Comparison of ENCODE assay signal across 8 mouse cellular contexts in genomic region chr5:120560616-120561311, GRCm38 (mm10). TPM values are rescaled to one million over a fixed set of nuclear protein-coding genes. Genes with fewer than 3 reads are reported as not detected.
DNase-seq lines count a peak whose midpoint lies in the region; ATAC-seq and TF ChIP-seq lines count a peak whose summit lies in the region.

No protein-coding gene starts in this region.

- no peak for ATAC-seq in heart, embryonic 13.5 days (ENCODE audit: extremely low read depth, insufficient number of reproducible peaks, low FRiP score, low TSS enrichment)
- peak; percentile 84 for ATAC-seq in kidney, embryonic 15.5 days (replicated peaks; ENCODE audit: low FRiP score)
- ATAC-seq in lung, embryonic 14.5 days (ENCODE audit: insufficient read depth) = peak; percentile 50
- no peak for ATAC-seq in neural tube, embryonic 14.5 days (ENCODE audit: low read depth)

- H3K9me3 ChIP-seq in heart, embryonic 13.5 days = no peaks in the 10 kb centered on the region
- H3K9me3 ChIP-seq in kidney, embryonic 15.5 days (replicated peaks) = no peaks in the 10 kb centered on the region
- no peaks in the 10 kb centered on the region for H3K9me3 ChIP-seq in lung, embryonic 14.5 days (ENCODE audit: low read depth, low read length)
- H3K9me3 ChIP-seq in neural tube, embryonic 14.5 days (ENCODE audit: control insufficient read depth, low read length) = no peaks in the 10 kb centered on the region

- H3K4me1 ChIP-seq in embryonic fibroblast, embryonic 13.5 days (ENCODE audit: control insufficient read depth, insufficient read depth, low read length) = peaks cover 11% of the 10 kb centered on the region
- peaks cover 58% of the 10 kb centered on the region for H3K4me1 ChIP-seq in heart, embryonic 13.5 days
- H3K4me1 ChIP-seq in kidney, embryonic 15.5 days = peaks cover 83% of the 10 kb centered on the region
- peaks cover 54% of the 10 kb centered on the region for H3K4me1 ChIP-seq in lung, embryonic 14.5 days (ENCODE audit: insufficient read depth)
- H3K4me1 ChIP-seq in neural tube, embryonic 14.5 days (ENCODE audit: control insufficient read depth, insufficient read depth, low read length) = peaks cover 22% of the 10 kb centered on the region

- peak overlapping the region; percentile 87 for H3K27ac ChIP-seq in embryonic fibroblast, embryonic 13.5 days (ENCODE audit: insufficient read depth, low read length)
- peak overlapping the region; percentile 45; the same call in 1 of the 2 replicates for H3K27ac ChIP-seq in heart, embryonic 13.5 days (replicated peaks)
- peak overlapping the region; percentile 94 for H3K27ac ChIP-seq in kidney, embryonic 15.5 days
- peak overlapping the region; percentile 73; the same call in 1 of the 2 replicates for H3K27ac ChIP-seq in lung, embryonic 14.5 days (ENCODE audit: low read depth)
- no peak overlapping the region; the same call in 1 of the 2 replicates for H3K27ac ChIP-seq in neural tube, embryonic 14.5 days (ENCODE audit: low read depth, low read length)

- 28% methylated on average over 16 of the region's 16 CpGs for WGBS in heart, embryonic 13.5 days
- 3% methylated on average over 16 of the region's 16 CpGs for WGBS in kidney, embryonic 15.5 days
- 4% methylated on average over 16 of the region's 16 CpGs for WGBS in lung, embryonic 14.5 days
- WGBS in neural tube, embryonic 14.5 days = 10% methylated on average over 16 of the region's 16 CpGs

- peak; percentile 41 for DNase-seq in urinary bladder, postnatal 25 days (ENCODE audit: low spot score)
- DNase-seq in urinary bladder, adult 2 months (ENCODE audit: low spot score) = no peak
- peak; percentile 63 for DNase-seq in lung, embryonic 14.5 days
- no peak for DNase-seq in natural killer cell, adult 2 months (ENCODE audit: low spot score in 2 of 2)

- H3K9ac ChIP-seq in heart, embryonic 13.5 days = peak overlapping the region; percentile 52
- no peak overlapping the region for H3K9ac ChIP-seq in kidney, embryonic 15.5 days
- H3K9ac ChIP-seq in lung, embryonic 14.5 days = no peak overlapping the region
- no peak overlapping the region for H3K9ac ChIP-seq in neural tube, embryonic 14.5 days (replicated peaks; ENCODE audit: low read depth, low read length)

- no peak for TF ChIP-seq CTCF in embryonic fibroblast, embryonic 13.5 days (IDR thresholded peaks at IDR 0.05; ENCODE audit: borderline replicate concordance, insufficient read depth, low read length)
- no peak for TF ChIP-seq CTCF in lung, embryonic 14.5 days (IDR thresholded peaks at IDR 0.05; ENCODE audit: low read depth)

- H3K4me2 ChIP-seq in heart, embryonic 13.5 days = peak overlapping the region; percentile 52
- H3K4me2 ChIP-seq in kidney, embryonic 15.5 days = peak overlapping the region; percentile 55
- H3K4me2 ChIP-seq in lung, embryonic 14.5 days = peak overlapping the region; percentile 49
- H3K4me2 ChIP-seq in neural tube, embryonic 14.5 days (ENCODE audit: low read depth, low read length) = 0 out of 2 replicates have a peak overlapping the region, but pooled peaks have one; percentile 19

- H3K36me3 ChIP-seq in heart, embryonic 13.5 days = peaks cover 18% of the 10 kb centered on the region
- peaks cover 17% of the 10 kb centered on the region for H3K36me3 ChIP-seq in kidney, embryonic 15.5 days
- peaks cover 14% of the 10 kb centered on the region for H3K36me3 ChIP-seq in lung, embryonic 14.5 days (ENCODE audit: insufficient read depth)
- no peaks in the 10 kb centered on the region for H3K36me3 ChIP-seq in neural tube, embryonic 14.5 days (ENCODE audit: control insufficient read depth, insufficient read depth, low read length)

- no peak for TF ChIP-seq POLR2A in embryonic fibroblast, embryonic 13.5 days (IDR thresholded peaks at IDR 0.05; ENCODE audit: low read depth, low read length)

- no peaks in the 10 kb centered on the region for H3K27me3 ChIP-seq in heart, embryonic 13.5 days (replicated peaks)
- H3K27me3 ChIP-seq in kidney, embryonic 15.5 days = no peaks in the 10 kb centered on the region
- H3K27me3 ChIP-seq in lung, embryonic 14.5 days (ENCODE audit: insufficient read depth, low read length) = no peaks in the 10 kb centered on the region
- H3K27me3 ChIP-seq in neural tube, embryonic 14.5 days (ENCODE audit: control insufficient read depth, insufficient read depth, low read length) = no peaks in the 10 kb centered on the region

- 0 out of 2 replicates have a peak overlapping the region, but pooled peaks have one; percentile 24 for H3K4me3 ChIP-seq in embryonic fibroblast, embryonic 13.5 days (ENCODE audit: insufficient read depth, low read length)
- H3K4me3 ChIP-seq in heart, embryonic 13.5 days = peak overlapping the region; percentile 13; the same call in 1 of the 2 replicates
- peak overlapping the region; percentile 31 for H3K4me3 ChIP-seq in kidney, embryonic 15.5 days (replicated peaks)
- H3K4me3 ChIP-seq in lung, embryonic 14.5 days (ENCODE audit: low read depth, low read length) = no peak overlapping the region
- no peak overlapping the region for H3K4me3 ChIP-seq in neural tube, embryonic 14.5 days (ENCODE audit: low read depth, low read length)

RNA-seq across cellular contexts. Expression of gene Tpcn1, which starts 27.7 kb away (rescaled TPM):
- polyA plus RNA-seq in urinary bladder, adult 2 months (2012; rRNA removed) = 38.6 and 55.0 TPM in 2 replicates
- polyA plus RNA-seq in embryonic fibroblast, embryonic 13.5 days (2011; ENCODE audit: insufficient read length, low read depth, missing spikeins) = 22.2 and 29.1 TPM in 2 replicates
- 14.9 and 16.1 TPM in 2 replicates for polyA plus RNA-seq in heart, embryonic 13.5 days (2015; fragmentation: Nextera tagmentation; extraction: Ambion mirVana)
- polyA plus RNA-seq in kidney, embryonic 15.5 days (2015; fragmentation: Nextera tagmentation; extraction: Ambion mirVana) = 32.9 and 36.0 TPM in 2 replicates
- 16.5 and 17.0 TPM in 2 replicates for polyA plus RNA-seq in lung, embryonic 14.5 days (2014; fragmentation: Nextera tagmentation; extraction: Ambion mirVana)
- 14.8 and 18.5 TPM in 2 replicates for polyA plus RNA-seq in neural tube, embryonic 14.5 days (2014; fragmentation: Nextera tagmentation; extraction: Ambion mirVana)

RNA-seq across cellular contexts. Expression of gene Iqcd, which starts 28.1 kb away (rescaled TPM):
- polyA plus RNA-seq in urinary bladder, adult 2 months (2012; rRNA removed) = 1.6 and 1.8 TPM in 2 replicates
- polyA plus RNA-seq in embryonic fibroblast, embryonic 13.5 days (2011; ENCODE audit: insufficient read length, low read depth, missing spikeins) = 0.44 TPM in 1 of 2 replicates, not detected in the other
- polyA plus RNA-seq in heart, embryonic 13.5 days (2015; fragmentation: Nextera tagmentation; extraction: Ambion mirVana) = 0.27 and 0.44 TPM in 2 replicates
- polyA plus RNA-seq in kidney, embryonic 15.5 days (2015; fragmentation: Nextera tagmentation; extraction: Ambion mirVana) = 0.82 and 0.90 TPM in 2 replicates
- 0.35 and 0.37 TPM in 2 replicates for polyA plus RNA-seq in lung, embryonic 14.5 days (2014; fragmentation: Nextera tagmentation; extraction: Ambion mirVana)
- 0.62 and 1.3 TPM in 2 replicates for polyA plus RNA-seq in neural tube, embryonic 14.5 days (2014; fragmentation: Nextera tagmentation; extraction: Ambion mirVana)

RNA-seq across cellular contexts. Expression of gene Slc8b1, which starts 49.8 kb away (rescaled TPM):
- 28.8 and 30.9 TPM in 2 replicates for polyA plus RNA-seq in urinary bladder, adult 2 months (2012; rRNA removed)
- polyA plus RNA-seq in embryonic fibroblast, embryonic 13.5 days (2011; ENCODE audit: insufficient read length, low read depth, missing spikeins) = 5.8 and 7.6 TPM in 2 replicates
- polyA plus RNA-seq in heart, embryonic 13.5 days (2015; fragmentation: Nextera tagmentation; extraction: Ambion mirVana) = 4.5 and 4.6 TPM in 2 replicates
- polyA plus RNA-seq in kidney, embryonic 15.5 days (2015; fragmentation: Nextera tagmentation; extraction: Ambion mirVana) = 9.4 and 9.7 TPM in 2 replicates
- 2.7 and 3.6 TPM in 2 replicates for polyA plus RNA-seq in lung, embryonic 14.5 days (2014; fragmentation: Nextera tagmentation; extraction: Ambion mirVana)
- polyA plus RNA-seq in neural tube, embryonic 14.5 days (2014; fragmentation: Nextera tagmentation; extraction: Ambion mirVana) = 0.95 and 2.1 TPM in 2 replicates

RNA-seq across cellular contexts. Expression of gene Rita1, which starts 51.6 kb away (rescaled TPM):
- polyA plus RNA-seq in urinary bladder, adult 2 months (2012; rRNA removed) = 11.0 and 12.9 TPM in 2 replicates
- polyA plus RNA-seq in embryonic fibroblast, embryonic 13.5 days (2011; ENCODE audit: insufficient read length, low read depth, missing spikeins) = 8.5 and 8.8 TPM in 2 replicates
- 9.6 and 10.4 TPM in 2 replicates for polyA plus RNA-seq in heart, embryonic 13.5 days (2015; fragmentation: Nextera tagmentation; extraction: Ambion mirVana)
- polyA plus RNA-seq in kidney, embryonic 15.5 days (2015; fragmentation: Nextera tagmentation; extraction: Ambion mirVana) = 15.3 and 16.1 TPM in 2 replicates
- polyA plus RNA-seq in lung, embryonic 14.5 days (2014; fragmentation: Nextera tagmentation; extraction: Ambion mirVana) = 7.2 and 9.5 TPM in 2 replicates
- 21.6 and 26.5 TPM in 2 replicates for polyA plus RNA-seq in neural tube, embryonic 14.5 days (2014; fragmentation: Nextera tagmentation; extraction: Ambion mirVana)

RNA-seq across cellular contexts. Expression of gene Ddx54, which starts 51.8 kb away (rescaled TPM):
- polyA plus RNA-seq in urinary bladder, adult 2 months (2012; rRNA removed) = 25.7 and 26.2 TPM in 2 replicates
- 39.3 and 43.0 TPM in 2 replicates for polyA plus RNA-seq in embryonic fibroblast, embryonic 13.5 days (2011; ENCODE audit: insufficient read length, low read depth, missing spikeins)
- 29.6 and 29.7 TPM in 2 replicates for polyA plus RNA-seq in heart, embryonic 13.5 days (2015; fragmentation: Nextera tagmentation; extraction: Ambion mirVana)
- polyA plus RNA-seq in kidney, embryonic 15.5 days (2015; fragmentation: Nextera tagmentation; extraction: Ambion mirVana) = 47.2 and 52.2 TPM in 2 replicates
- polyA plus RNA-seq in lung, embryonic 14.5 days (2014; fragmentation: Nextera tagmentation; extraction: Ambion mirVana) = 31.5 and 37.2 TPM in 2 replicates
- 23.2 and 27.7 TPM in 2 replicates for polyA plus RNA-seq in neural tube, embryonic 14.5 days (2014; fragmentation: Nextera tagmentation; extraction: Ambion mirVana)

Comparison
In these comparisons a context has a peak if more than half of its experiments do, and no peak if none do; other contexts are left out.
1. DNase-seq: peak in urinary bladder, postnatal 25 days (single experiment) and lung, embryonic 14.5 days (single experiment); none in urinary bladder, adult 2 months (single experiment) and natural killer cell, adult 2 months (0 of 2).
2. H3K4me3 ChIP-seq: peak in embryonic fibroblast, embryonic 13.5 days (single experiment), heart, embryonic 13.5 days (single experiment) and kidney, embryonic 15.5 days (single experiment); none in lung, embryonic 14.5 days (single experiment) and neural tube, embryonic 14.5 days (single experiment).
3. ATAC-seq: peak in kidney, embryonic 15.5 days (single experiment) and lung, embryonic 14.5 days (single experiment); none in heart, embryonic 13.5 days (single experiment) and neural tube, embryonic 14.5 days (single experiment).
4. Peak in every context shown above with its lines, with median percentiles within 50 percentile points of each other: H3K4me2 ChIP-seq.